Mouse (Mus musculus) forebrain, postnatal 0 days (tissue): ENCODE results near the gene Gpr174. TPM values are rescaled to one million over a fixed set of nuclear protein-coding genes. Genes with fewer than 3 reads are reported as not detected.

Experiments used
- ATAC-seq: fragments of 200-750 bp; cut with Nextera tagmentation; 2 replicates; pipeline ENCODE4 v1.8.0; 2017; ENCODE audit warnings: mild to moderate bottlenecking, moderate library complexity
- DNase-seq: peaks from one replicate; pipeline ENCODE4 v3.0.0-alpha.2; 2015
- H3K27ac ChIP-seq: fragments of 300-500 bp; sonication (generic); 2 replicates; pipeline ENCODE4 v1.5.1; 2014; ENCODE audit warnings: low read depth, mild to moderate bottlenecking, antibody characterized with exemption, low read length, moderate library complexity, mixed read lengths
- H3K27me3 ChIP-seq: fragments of 300-500 bp; sonication (generic); 2 replicates; pipeline ENCODE4 v1.6.1; 2014; ENCODE audit warnings: mild to moderate bottlenecking, low read length, mixed read lengths; ENCODE audit not compliant: insufficient read depth
- H3K36me3 ChIP-seq: fragments of 300-500 bp; sonication (generic); 2 replicates; pipeline ENCODE4 v1.6.1; 2014; ENCODE audit warnings: mild to moderate bottlenecking, moderate library complexity; ENCODE audit not compliant: insufficient read depth
- H3K4me1 ChIP-seq: fragments of 300-500 bp; sonication (generic); 2 replicates; pipeline ENCODE4 v1.6.1; 2014; ENCODE audit warnings: antibody characterized with exemption; ENCODE audit not compliant: insufficient read depth
- H3K4me2 ChIP-seq: fragments of 300-500 bp; sonication (generic); 2 replicates; pipeline ENCODE4 v1.6.1; 2014; ENCODE audit warnings: low read depth, mild to moderate bottlenecking, moderate library complexity
- H3K4me3 ChIP-seq: fragments of 300-500 bp; sonication (generic); 2 replicates; pipeline ENCODE4 v1.5.1; 2014; ENCODE audit warnings: low read depth, low read length, mixed read lengths
- H3K9ac ChIP-seq: fragments of 300-500 bp; sonication (generic); 2 replicates; pipeline ENCODE4 v1.6.1; 2014; ENCODE audit warnings: mild to moderate bottlenecking
- H3K9me3 ChIP-seq: fragments of 300-500 bp; sonication (generic); 2 replicates; pipeline ENCODE4 v1.6.1; 2016; ENCODE audit warnings: low read length
- CTCF ChIP-seq: sonication (generic); IDR thresholded peaks from 2 replicates; pipeline ENCODE4 v1.5.1; 2016; ENCODE audit warnings: antibody characterized with exemption, control low read depth, low read depth
- WGBS: fragments of 180-500 bp; shearing (Covaris S2); extraction: QIAGEN DNeasy Blood & Tissue Kit; methylation state at CpG from one replicate; pipeline ENCODE4 v1.1.7; 2014; 5-methylcytosine and 5-hydroxymethylcytosine counted together
- polyA plus RNA-seq: library from polyadenylated mRNA; unstranded; fragments of >200 nt; fragmentation: Nextera tagmentation; extraction: Ambion mirVana; gene quantifications from 2 replicates; pipeline ENCODE4 v1.2.1, GENCODE M21; 2015
- total RNA-seq: library from RNA; depleted of rRNA; stranded (reverse); fragments of >200 nt; gene quantifications from 2 replicates; pipeline ENCODE4 v1.2.3, GENCODE M21; 2014; rRNA removed

Gpr174 gene
- 0.15 and 0.29 TPM in 2 replicates for total RNA-seq
- polyA plus RNA-seq: 0.50 and 0.65 TPM in 2 replicates

DNA sequence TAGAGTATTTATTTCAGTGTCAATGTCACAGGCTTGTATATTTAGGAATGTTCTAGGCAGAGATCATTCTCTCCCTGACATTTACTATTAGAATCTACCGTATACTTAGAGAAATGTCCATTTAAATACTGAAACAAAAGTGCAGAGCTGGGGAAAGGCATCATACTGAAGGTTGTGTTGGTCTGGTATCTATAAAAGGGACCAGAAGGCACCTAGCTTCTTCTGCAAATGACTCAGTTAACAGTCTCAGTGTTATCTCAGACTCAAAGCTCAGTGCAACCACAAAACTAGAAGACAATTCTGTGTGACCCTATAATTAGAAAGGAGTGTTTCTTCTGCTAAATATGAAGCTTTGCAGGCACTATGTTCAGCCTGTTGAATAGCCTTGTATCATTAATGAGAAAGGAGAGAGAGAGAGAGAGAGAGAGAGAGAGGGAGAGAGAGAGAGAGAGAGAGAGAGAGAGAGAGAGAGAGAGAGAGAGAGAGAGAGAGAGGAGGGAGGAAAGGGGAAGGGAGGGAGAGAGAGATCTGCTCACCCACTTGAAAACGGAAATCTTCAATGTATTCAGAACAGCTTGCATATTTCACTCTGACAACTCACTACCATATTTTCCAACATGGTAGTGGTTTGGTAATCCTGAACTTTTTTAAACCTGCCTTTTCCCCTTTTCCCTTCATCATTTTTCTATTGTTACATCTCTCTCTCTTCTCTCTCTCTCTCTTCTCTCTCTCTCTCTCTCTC lies at the start of gene Gpr174:
Gene Gpr174, plus strand, starts transcription at position 393 of the 742 bp plus-strand sequence.
- no peak for ATAC-seq
- no peak within 1 kb of the TSS for H3K4me2 ChIP-seq
- no peaks in the 10 kb centered on the region for H3K27me3 ChIP-seq
- DNase-seq: no peak
- no peak within 1 kb of the TSS for H3K27ac ChIP-seq
- 77% methylated on average over 2 of the region's 2 CpGs for WGBS
- no peak within 1 kb of the TSS for H3K9ac ChIP-seq
- H3K4me3 ChIP-seq: no peak within 1 kb of the TSS
- TF ChIP-seq CTCF: no peak
- no peaks in the 10 kb centered on the region for H3K36me3 ChIP-seq
- H3K9me3 ChIP-seq: no peaks in the 10 kb centered on the region
- H3K4me1 ChIP-seq: no peaks in the 10 kb centered on the region

DNA sequence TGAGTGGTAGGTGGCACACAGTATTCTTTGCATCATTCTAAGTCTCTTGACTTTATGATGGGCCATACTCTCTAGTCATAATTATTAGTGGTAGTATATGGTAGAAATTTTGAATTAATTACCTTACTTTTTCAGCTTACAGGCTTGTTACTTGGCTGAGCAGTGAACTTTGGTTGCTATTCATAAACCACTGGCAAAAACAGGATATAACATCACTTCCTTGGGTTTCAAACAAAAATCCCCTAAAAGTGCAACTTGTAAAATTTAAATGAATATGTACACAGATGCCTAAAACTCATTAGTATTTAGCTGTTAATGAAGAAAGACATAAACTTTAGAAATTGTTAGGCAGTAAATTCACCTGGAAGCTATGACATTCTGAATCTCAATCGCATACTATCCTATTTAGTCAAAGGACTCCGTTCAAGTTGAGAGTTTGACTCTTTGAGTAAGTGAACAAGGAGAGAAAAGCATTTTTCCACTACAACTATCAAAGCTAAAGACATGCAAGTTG lies 38.0 kb upstream of the Gpr174 start:
- no peaks in the 10 kb centered on the region for H3K27me3 ChIP-seq
- WGBS: 84% methylated on average over 2 of the region's 2 CpGs
- H3K9ac ChIP-seq: no peak overlapping the region
- ATAC-seq: no peak
- H3K4me1 ChIP-seq: no peaks in the 10 kb centered on the region
- TF ChIP-seq CTCF: no peak
- no peak for DNase-seq
- H3K4me2 ChIP-seq: no peak overlapping the region
- no peaks in the 10 kb centered on the region for H3K9me3 ChIP-seq
- H3K27ac ChIP-seq: no peak overlapping the region
- no peaks in the 10 kb centered on the region for H3K36me3 ChIP-seq
- H3K4me3 ChIP-seq: no peak overlapping the region

DNA sequence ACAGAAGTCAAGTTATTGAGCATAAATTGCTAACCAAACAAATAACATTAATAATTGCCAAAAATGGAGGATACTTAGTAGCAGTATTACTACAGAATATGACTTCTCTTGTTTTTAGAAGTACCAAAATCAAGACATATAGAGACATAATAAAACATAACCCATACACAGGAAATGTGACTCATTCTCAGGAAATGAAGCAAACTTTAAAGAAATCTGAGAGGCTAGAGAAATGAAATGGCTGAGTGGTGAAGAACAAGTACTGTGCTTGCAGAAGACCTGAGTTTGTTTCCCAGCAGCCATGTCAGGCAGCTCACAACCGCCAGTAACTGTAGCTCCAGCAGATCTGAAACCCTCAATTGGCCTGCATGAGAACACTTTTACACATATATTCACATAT lies 30.8 kb upstream of the Gpr174 start:
- no peak for DNase-seq

DNA sequence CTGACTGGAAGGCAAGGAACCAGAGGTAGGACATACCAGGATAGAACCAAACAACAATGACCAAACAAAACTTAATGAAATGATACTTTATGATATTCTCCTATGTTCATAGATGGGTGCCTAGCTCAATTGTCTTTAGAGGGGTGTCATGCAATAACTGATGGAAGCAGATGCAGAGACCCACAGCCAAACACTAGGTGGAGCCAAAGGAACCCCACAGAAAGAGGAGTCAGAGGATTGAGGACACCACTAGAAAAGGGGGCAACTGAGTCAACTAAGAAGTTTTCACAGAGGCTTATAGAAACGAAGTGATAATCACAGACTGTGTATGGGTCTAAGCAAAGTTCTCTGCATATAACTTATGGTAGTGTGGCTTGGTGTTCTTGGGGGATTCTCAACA lies 24.5 kb upstream of the Gpr174 start:
- DNase-seq (no peak), ATAC-seq (no peak)
- Histone ChIP-seq H3K9me3 (no peaks in the 10 kb centered on the region), H3K9ac (no peak overlapping the region), H3K27ac (no peak overlapping the region), H3K4me1 (no peaks in the 10 kb centered on the region), H3K36me3 (no peaks in the 10 kb centered on the region), H3K27me3 (no peaks in the 10 kb centered on the region), H3K4me3 (no peak overlapping the region), H3K4me2 (no peak overlapping the region)
- 57% methylated on average over 1 of the region's 1 CpGs for WGBS
- no peak for TF ChIP-seq CTCF

More for the DNA sequence above, 30.8 kb upstream of the Gpr174 start:
- no peaks in the 10 kb centered on the region for H3K36me3 ChIP-seq
- H3K27ac ChIP-seq: no peak overlapping the region
- ATAC-seq: no peak
- H3K4me3 ChIP-seq: no peak overlapping the region
- H3K4me2 ChIP-seq: no peak overlapping the region
- no peaks in the 10 kb centered on the region for H3K9me3 ChIP-seq
- H3K4me1 ChIP-seq: no peaks in the 10 kb centered on the region
- TF ChIP-seq CTCF: no peak
- H3K9ac ChIP-seq: no peak overlapping the region
- 79% methylated on average over 1 of the region's 1 CpGs for WGBS
- H3K27me3 ChIP-seq: no peaks in the 10 kb centered on the region

DNA sequence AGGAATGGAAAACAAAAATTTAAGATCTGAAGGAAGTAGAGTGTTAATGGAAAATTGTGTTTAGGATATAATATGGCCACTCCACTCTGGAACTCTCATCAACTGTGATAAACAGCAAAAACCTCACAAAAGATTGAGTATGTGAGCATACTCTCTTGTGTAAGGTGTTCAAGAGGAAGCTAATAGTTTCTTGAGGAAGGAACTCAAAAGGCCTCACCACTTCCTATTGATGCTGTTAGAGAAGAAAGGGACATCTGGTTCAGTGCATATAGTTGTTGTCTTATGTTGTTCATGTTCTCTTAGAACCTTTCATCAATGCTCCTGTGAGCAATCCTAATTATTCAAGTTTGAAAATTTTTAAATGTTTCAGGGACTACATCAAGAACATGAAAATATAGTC lies 21.0 kb upstream of the Gpr174 start:
- no peak for ATAC-seq
- H3K4me1 ChIP-seq: no peaks in the 10 kb centered on the region

DNA sequence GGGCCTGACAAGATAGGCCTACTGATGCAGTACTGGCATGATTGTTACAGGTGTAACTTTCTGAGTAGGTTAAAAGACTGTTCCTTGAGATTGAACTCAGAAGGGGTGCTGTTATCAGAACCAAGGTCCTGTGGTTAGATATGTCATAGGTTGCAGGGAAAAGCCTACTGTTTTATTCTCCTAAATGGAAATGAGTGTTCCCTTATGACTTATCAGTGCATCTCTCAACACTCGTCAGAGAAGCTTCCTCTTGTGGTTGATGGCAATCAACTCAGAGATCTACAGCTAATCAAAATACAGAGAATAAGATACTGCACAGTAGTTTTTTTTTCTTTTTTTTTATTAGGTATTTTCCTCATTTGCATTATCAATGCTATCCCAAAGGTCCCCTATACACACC lies 19.2 kb upstream of the Gpr174 start:
- TF ChIP-seq CTCF: no peak
- no peaks in the 10 kb centered on the region for H3K9me3 ChIP-seq
- H3K36me3 ChIP-seq: no peaks in the 10 kb centered on the region
- no peaks in the 10 kb centered on the region for H3K27me3 ChIP-seq
- H3K4me3 ChIP-seq: no peak overlapping the region
- H3K9ac ChIP-seq: no peak overlapping the region
- 85% methylated on average over 1 of the region's 1 CpGs for WGBS
- DNase-seq (no peak), ATAC-seq (no peak)
- H3K27ac ChIP-seq: no peak overlapping the region
- H3K4me2 ChIP-seq: no peak overlapping the region
- no peaks in the 10 kb centered on the region for H3K4me1 ChIP-seq

More for the DNA sequence above, 21.0 kb upstream of the Gpr174 start:
- no peak overlapping the region for H3K27ac ChIP-seq
- H3K27me3 ChIP-seq: no peaks in the 10 kb centered on the region
- H3K36me3 ChIP-seq: no peaks in the 10 kb centered on the region
- no peaks in the 10 kb centered on the region for H3K9me3 ChIP-seq
- no peak for TF ChIP-seq CTCF
- H3K4me3 ChIP-seq: no peak overlapping the region
- H3K4me2 ChIP-seq: no peak overlapping the region
- no peak for DNase-seq
- no peak overlapping the region for H3K9ac ChIP-seq

DNA sequence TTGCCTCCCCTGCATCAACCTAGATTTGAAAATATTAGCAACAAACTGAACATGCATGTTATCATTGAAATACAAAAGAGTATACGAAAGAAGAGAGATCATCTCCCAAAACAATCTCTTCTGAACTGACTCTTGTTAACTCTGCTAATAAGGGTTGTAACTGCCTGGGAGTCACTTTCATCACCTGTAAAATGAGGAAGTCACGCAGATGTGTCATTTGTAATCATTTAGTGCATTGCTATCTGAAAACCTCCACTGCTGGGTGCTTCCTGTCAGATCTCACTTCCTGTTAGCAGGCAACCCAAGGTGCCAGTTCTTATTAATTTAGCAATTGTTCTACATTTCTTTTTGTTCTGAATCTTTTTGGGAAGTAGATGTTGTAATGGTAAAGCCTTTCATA lies 5.3 kb upstream of the Gpr174 start:
- Histone ChIP-seq H3K4me1 (no peaks in the 10 kb centered on the region), H3K27ac (no peak overlapping the region), H3K4me2 (no peak overlapping the region), H3K4me3 (no peak overlapping the region), H3K9ac (no peak overlapping the region), H3K9me3 (no peaks in the 10 kb centered on the region), H3K27me3 (no peaks in the 10 kb centered on the region), H3K36me3 (no peaks in the 10 kb centered on the region)
- no peak for DNase-seq
- no peak for TF ChIP-seq CTCF
- WGBS: 85% methylated on average over 2 of the region's 2 CpGs
- ATAC-seq: no peak
